Mouse (Mus musculus) thymus, postnatal 25 days (tissue): ENCODE measurements around the gene Tspoap1.
A peak's percentile ranks its signal among the peaks of the same experiment; 100 is the strongest.

ENCODE experiments used
- DNase-seq: peaks from one replicate; pipeline ENCODE4 v3.0.0; 2022

The Tspoap1 gene

DNA sequence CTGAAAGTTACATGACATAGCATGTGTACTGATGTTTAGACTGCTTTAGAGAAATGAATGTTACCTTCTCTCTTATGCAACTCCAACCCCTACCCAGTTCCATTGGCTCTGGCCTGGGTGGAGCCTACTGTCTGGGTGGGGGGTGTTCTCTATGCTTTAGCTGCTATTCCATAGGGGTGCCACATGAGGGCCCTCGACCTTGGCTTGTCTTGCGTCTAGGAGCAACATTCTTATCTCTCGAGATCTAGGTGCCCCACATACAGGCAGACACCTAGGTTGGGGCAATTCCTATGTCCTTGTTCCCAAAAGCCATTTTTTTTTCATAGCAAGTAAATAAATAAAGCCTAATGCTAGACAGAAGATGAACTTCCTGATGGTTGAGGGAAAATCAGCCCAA is 734 bp upstream of the Tspoap1 start:
- peak; percentile 89 for DNase-seq

DNA sequence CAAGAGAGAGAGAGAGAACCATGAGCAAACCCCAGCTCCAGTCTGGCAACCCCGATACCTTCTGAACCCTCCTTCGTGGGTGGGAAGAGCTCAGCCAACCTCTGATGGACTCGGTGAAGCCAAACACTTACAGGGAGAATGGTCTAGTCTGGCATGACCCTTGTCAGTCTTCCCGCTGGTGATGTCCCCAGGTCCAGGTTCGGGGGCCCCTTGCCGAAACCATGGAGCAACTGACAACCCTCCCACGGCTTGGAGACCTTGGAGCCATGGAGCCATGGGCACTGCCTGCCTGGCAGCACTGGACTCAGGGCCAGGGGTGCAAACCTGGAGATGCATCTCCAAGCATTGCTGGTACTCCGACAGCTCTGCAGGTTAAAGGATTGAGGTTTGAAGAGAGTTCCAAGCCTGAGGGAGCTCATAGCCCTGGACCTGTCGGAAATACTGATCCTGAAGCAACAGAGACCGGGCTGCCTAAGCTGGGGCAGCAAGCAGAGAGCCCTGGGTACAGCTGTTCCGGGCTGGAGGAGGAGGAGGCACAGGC is 910 bp downstream of the Tspoap1 start:
- no peak for DNase-seq

DNA sequence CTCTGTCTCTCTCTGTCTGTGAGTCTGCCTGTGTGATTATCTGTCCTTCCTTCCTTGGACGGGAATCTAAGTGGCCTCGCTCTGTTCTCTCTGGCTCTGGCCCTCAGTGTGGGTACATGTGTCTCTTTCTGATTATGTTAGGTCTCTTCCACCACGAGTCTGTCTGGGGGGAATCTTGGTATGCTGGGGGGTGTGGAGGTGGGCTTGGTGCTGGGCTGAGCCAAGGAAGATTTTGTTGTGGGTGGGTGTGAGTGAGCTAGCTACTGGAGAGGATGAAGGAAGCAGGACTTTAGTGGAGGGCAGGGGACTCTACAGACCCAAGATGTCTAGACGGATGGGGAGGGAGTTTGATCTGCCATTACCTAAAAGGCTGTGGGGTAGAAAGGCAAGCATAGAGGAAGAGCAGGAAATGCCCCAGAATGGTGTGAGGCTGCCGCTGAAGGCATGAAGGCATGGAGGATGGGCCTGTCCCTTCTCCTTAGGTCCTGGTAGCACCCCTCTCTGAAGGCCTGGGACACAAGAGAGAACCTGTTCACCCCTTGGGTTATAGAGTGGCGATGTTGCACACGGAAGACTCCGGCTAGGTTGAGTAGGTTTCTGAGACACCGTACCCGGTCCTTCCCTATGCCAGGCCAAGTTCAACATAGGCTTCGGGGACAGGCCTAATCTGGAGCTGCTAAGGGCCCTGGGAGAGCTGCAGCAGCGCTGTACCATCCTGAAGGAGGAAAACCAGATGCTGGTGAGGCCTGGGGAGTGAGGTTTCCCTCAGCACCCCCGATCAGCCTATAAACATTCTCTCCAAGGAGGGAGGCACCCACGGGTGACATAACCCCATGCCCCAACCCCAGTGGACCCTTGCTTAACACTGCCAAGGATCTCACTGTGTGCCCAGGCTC is 1.7 kb downstream of the Tspoap1 start:
- DNase-seq = no peak

DNA sequence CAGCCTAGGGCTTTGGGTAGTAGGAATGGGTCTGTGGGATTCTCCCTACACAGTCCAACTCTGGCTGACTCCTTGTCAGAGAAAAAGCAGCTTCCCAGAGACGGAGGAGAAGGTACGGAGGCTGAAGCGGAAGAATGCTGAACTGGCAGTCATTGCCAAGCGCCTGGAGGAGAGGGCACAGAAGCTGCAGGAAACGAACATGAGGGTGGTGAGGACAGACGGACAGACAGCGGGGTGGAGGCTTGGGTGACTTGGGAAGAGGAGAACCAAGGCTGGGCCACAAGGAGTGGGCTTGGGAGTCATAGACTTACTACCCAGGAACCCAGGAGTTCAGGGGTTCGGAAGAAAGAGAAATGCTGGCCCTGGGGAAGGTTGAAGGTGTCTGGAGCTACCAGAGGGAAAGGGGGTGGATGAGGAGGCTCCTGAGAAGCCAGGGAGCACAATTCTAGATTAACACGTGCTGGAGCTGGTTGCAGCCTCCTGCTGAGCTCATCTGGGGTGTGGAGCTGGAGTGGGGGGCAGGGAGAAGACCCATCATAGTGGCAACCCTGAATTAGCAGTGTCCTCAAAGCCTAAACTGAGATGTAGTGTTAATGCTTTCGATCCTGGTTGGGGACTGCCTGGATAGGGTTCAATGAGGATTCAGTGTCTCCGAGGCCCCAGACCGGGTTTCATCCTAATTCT is 2.5 kb downstream of the Tspoap1 start:
- no peak for DNase-seq

DNA sequence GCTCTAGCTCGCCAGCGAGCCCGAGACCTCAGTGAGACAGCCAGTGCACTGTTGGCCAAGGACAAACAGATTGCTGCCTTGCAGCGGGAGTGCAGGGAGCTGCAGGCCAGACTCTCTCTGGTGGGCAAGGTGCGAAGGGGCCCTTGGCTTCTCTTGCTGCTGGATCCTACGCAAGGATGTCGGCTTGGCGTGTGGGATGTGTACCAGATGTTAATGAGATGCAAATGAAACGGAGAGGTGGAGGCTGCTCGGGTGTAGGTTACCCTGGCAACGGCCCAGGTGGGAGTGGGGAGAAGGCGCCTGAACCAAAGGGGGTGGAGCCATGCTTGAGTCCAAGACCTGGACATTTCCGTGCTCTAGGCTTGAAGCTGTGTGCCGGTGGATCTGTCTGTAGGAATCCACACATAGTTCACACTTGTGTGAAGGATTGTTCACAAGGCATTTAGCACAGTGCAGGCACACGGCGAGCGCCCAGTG is 3.2 kb downstream of the Tspoap1 start:
- no peak for DNase-seq

DNA sequence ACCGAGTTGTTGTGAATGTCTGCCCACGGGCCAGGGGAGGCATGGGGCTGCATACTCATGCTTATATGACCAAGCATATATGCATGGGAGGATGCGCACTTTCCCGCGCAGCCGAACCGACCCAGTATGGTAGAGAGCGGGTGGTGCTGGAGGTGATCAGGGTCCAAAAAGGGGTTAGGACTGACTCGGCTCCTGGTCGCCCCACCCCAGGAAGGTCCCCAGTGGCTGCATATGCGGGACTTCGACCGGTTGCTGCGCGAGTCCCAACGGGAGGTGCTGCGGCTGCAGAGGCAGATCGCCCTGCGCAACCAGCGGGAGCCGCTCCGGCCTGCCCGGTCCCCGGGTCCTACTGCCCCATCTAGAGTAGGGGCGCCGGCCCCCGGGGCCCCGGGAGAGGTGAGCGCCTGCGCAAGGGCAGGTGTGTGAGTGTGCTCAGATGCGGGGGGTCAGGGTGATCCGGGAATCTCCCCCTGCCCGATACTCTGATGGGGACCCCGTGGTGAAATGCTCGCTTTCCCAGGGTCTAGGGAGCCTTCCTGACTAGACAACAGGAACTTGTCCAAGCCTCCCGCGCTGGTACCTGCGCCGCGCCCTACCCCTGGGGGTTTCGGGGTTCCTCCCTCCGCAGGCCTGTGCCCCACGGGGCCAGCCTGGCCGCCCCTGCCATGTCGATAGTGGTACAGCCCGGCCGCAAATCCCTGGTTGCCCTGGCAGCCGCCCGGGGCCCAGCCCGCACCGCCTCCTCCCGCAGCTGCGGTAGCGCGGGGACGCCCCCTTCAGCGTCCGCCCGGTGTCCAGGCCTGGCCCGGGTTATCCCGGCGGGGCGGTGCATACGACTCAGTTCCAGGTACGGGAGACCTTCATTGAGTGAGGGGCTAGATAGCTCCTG is 3.9 kb downstream of the Tspoap1 start:
- peak; percentile 22 for DNase-seq

DNA sequence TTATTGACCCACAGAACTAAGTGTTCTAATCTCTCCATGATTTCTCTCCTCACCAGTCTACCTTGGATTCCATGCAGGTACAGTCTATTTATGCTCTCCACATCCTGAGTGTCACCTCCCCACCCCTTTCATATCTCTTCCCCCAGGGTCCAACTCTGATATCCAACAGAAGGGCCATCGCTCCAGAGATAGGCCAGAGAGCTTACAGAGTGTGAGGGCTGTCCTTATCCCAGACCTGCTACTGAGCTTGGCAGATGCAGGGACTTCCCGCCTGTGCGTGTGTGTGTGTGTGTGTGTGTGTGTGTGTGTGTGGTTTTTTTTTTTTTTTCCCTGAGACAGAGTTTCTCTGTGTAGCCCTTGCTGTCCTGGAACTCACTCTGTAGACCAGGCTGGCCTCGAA is 8.4 kb downstream of the Tspoap1 start:
- DNase-seq = no peak

DNA sequence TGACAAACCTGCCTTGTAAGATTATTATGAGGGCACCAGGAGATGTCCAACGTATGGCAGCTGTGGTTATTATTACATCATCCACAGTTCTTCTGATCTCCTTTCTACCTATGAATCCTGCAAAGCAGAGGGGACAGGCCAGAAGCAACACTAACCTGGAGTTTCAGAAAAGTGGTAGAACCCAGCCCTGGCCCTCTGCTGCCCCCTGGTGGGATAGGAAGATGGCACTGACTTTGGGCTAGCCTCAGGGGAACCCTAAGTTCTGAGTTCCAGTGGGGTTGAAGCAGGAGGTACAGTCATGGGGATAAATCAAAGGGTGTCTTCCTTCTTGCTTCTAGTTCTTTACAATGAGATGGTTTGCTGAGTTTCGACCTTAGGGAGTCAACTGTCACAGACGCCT is 10.6 kb downstream of the Tspoap1 start:
- DNase-seq = peak; percentile 89

DNA sequence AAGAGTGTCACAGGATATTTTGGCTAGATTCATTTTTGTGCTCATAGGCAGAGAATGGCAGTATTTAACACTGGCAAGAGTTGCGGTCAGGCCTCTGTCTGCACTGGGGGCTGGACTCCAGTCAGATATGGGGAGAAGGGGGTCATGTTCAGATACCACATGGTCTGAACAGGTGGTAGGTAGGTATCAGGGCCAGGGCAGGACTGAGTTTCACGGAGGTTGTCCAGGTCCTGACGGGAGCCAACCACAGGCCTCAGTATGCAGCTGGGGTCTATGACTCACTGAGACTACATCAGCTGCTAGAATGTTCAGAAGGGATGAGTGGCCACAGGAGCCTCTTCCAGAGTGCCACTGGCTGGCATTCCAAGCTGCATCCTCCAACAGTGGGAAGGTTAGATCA is 12.0 kb downstream of the Tspoap1 start:
- DNase-seq = no peak

DNA sequence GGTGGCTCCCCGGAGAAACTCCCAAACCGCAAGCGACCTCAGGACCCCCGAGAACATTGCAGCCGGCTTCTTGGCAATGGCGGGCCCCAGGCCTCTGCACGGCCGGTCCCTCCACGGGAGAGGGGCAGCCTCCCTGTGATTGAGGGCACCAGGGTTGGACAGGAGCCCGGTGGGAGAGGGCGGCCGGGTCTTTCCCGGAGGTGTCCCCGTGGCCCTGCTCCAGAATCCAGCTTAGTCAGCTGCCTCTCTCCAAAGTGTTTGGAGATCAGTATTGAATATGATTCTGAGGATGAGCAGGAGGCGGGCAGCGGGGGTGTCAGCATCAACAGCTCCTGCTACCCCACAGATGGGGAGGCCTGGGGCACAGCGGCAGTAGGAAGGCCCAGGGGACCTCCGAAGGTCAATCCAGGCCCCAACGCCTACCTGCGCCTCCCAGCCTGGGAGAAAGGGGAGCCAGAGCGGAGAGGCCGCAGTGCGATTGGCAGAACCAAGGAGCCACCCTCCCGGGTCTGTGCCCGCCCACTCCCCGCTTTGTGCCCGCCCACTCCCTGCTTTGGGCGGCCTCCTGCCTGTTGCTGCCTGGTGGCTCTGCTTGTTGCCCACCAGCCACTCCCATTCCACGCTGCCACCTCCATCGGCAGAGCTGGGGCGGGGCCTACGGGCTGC is 17.9 kb downstream of the Tspoap1 start:
- DNase-seq = peak; percentile 30

DNA sequence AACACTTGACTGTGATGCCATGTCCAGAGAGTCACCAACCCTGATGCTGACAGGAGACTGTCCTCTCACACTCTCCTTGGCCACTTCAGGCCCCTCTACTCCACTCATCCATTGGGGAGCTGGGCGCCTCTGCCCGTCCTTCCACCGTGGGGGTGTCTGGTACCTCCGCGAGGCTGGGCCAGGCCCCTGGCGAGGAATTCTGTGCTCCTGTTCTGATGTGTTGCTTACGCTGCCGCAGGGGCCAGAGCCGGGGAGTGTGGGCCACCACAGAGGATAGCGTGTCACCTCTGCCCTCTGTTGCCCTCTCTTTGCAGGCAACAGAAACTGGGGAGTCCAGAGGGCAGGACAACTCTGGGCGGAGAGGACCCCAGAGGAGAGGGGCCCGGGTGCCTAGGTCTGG is 18.6 kb downstream of the Tspoap1 start:
- DNase-seq = no peak

DNA sequence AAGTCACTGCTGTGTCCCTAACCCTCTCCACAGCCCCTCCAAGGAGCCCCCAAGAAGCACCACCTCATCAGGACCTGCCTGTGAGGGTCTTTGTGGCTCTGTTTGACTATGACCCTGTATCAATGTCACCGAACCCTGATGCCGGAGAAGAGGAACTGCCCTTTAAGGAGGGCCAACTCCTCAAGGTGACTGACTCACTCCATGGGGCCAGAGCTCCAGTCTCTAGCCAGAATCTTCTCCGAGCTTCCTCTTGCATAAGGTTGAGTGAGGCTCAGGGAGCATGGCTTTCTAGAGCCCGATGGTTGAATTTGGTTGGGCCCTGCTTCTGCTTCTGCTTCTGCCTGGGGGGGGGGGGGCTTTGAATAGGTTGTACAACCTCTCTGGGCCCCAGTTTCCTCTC is 19.1 kb downstream of the Tspoap1 start:
- no peak for DNase-seq

DNA sequence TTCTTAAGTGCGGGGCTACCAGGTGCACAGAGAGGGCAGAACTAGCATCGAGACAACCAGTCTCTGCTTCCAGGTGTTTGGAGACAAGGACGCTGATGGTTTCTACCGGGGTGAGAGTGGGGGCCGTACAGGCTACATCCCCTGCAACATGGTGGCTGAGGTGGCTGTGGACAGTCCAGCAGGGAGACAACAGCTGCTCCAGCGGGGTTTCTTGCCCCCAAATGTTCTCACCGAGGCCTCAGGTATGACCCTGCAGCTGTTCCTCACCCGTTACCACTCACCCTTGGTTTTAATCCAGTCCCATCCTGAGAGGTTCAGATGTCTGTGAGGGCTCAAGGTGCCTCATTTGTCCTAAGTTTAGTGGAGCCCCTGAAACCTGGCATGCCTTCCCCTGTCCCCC is 19.8 kb downstream of the Tspoap1 start:
- DNase-seq = no peak

DNA sequence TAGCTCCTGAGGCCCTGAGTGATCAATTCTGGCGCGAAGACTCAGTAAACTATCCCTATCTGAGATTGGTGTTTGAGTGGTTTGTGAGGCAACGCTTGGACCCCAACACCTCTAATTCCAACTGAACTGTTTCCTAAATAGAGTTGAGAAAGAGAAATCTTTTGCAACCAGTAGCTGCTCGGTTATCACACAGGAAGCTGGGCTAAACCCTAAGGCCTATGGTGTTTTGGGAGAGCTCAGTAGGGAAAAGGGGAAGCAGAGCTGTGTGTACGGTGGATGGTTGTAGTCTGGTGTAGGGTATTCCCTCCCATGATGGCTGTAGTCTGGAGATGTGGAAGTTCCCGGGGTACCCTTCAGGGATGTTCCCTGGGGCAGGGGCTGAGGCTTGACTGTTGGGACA is 29.7 kb downstream of the Tspoap1 start:
- no peak for DNase-seq

DNA sequence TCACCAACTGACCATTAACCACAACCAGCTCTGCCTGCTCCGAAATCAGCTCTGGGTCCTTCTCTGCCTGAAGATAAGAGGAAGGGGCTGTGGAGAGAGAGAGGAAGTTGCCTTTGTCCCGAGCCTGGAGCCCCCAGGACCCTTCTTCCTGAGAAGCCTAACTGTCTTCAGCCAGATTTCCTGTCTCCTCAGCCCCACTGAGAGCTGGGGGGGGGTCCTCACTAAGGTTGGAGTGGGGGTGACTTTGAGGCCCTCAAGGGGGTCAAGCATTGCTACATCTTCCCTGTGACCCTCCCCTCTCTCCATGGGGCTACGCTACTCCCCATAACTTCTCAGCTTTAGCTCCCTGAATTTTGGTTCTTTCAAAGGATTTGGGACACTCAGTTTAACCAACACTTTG is 33.1 kb downstream of the Tspoap1 start, which contains the start of gene Mpo:
TSS of gene Mpo (plus strand) at position 122 of the 400 bp plus-strand sequence.
- no peak for DNase-seq

DNA sequence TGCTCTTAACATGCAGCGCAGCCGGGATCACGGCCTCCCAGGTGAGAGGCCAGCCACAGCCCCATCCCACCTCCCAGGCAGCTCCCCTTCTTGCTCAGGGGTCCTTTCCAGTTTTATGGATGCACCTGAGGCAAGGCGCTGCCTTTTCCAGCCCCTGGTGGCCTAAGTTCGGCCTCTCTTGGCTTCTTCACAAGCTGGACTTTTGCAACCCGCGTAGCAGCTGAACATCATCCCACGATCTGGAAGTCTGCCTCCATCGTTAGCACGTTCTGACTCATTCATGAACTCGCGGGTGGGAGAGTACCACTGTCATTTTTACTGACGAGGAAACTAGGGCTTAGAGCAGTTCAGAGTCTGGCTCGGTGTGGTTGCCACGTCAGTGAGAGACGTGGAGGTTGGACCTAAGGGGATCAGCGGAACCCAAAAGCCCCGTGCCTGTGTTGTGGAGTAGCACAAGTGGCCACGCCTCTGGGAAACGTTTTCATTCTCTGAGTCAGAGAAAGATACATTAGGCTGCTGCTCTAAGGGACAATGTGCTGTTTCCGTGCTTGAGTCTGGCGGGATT is 41.5 kb downstream of the Tspoap1 start:
- DNase-seq = no peak

DNA sequence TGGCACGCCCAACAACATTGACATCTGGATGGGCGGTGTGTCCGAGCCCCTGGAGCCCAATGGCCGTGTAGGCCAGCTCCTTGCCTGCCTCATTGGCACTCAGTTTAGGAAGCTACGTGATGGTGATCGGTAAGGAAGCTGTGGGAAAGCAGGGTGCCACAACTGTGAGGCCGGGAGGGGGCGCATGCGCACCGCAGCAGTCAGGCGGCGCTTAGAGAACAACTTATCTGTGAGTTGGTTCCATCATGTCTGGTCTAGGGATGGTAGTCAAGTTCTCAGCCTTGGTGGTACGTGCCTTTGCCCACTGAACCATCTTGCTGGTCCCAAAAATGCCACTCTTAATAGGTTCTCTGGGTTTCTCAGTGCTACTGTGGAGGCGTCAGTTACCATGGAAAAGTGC is 42.3 kb downstream of the Tspoap1 start:
- DNase-seq = no peak

DNA sequence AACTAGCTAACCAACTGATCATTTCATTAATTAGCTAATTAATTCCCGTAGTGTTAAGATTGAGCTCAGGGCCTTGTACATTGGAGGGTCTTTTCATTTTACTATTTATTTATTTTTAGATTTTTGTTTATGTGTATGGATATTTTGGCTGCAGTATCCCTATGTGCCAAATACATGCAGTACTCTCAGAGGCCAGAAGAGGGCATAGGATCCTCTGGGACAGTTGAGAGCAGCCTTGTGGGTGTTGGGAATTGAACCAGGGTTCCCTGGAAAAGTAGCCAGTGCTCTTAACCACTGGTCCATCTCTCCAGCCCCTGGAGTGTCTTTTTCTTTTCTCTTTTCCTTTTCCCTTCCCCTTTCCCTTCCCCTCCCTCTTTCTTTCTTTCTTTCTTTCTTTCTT is 45.1 kb downstream of the Tspoap1 start:
- DNase-seq = peak; percentile 45

DNA sequence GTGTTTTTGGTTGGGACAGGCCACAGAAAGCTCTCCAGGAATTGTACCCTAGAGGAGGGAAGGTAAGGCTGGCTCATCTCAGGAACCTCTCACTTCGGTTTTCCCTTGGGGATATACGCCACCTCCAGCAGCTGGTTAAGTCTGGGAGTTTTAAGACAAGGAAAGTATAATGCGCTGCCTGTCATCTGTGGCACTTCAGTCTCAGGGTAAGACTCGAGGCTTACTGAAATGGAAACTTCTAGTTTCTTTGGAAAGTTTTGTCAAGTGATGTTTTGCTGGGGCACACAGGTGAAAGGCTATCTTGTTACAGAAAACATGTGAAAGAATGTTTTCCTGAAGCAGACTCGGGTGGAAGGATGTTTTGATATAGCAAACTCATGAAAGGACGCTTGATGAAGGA is 47.1 kb downstream of the Tspoap1 start:
- DNase-seq = no peak

DNA sequence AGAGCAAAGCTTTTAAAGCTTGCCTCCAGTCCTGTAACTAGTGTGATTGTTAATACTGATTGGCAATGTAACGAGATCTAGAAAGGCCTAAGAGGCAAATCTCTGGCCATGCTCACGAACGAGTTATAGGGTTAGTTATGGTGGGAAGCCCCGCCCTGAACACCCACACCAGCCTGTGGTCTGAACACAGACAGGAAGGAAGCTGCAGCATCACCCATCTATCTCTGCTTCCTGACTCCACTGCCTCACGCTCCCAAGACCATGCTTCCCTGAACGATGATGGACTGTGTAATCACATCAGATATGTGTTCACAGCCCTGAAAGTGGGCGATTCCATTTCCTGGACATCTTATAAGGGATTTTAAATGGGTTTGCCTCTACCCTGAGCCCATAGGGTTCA is 47.9 kb downstream of the Tspoap1 start:
- DNase-seq = peak; percentile 9

DNA sequence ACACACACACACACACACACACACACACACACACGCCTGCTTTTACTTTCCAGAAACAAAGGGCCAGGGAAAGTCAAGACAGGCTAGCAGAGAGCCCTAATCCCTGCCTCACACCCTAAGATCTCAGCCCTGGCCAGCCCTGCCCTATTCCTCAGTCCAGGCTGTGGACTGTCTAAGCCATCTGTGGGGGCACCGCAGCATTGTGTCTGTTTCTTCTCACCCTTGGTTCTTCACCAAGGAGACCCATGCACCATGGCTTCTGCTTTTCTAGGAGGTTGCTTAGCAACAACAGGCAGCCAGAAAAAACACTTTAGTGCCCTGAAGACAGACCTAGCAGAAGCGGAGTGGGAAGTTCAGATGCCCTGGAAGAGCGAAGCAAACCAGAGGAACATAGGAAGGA is 51.1 kb downstream of the Tspoap1 start:
- DNase-seq = no peak

DNA sequence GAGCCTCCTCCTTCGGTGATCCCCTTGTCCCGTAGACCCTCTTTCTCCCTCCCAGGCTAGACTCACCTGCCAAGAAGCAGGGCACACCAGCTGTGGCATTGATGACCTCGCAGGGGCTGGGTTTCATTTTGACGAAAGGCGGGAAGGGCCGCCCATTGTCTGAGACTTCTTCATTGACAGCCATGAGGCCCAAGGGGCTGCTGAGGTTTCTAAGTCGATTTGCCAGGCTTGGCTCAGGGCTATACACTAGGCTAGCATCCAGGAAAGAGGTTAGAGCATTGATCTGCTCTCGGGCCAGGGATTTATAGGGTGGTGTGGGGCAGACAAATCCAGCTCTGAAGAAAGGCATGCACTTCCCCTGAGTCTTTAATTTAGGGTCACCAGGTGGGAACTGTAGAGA is 54.5 kb downstream of the Tspoap1 start:
- no peak for DNase-seq
